In the genomic region with DNA sequence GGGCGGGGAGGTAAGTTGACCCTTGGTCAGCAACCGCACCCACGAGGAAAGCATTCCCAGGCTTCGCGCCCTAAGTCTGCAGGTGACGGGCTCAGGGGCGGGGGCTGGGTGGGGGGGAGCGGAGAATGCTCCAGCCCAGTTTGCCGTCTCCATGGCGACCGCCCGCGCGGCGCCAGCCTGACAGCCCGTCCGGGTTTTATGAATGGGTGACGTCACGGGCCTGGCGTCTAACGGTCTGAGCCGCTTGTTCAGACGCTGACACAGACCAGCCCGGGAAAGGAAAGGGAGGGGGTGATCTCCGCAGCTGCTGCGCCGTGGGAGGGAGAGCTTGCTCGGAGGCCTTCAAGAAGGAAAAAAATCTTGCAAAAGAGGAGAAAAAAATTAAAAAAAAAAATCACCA, we compare ENCODE assay signal across 8 mouse cellular contexts. TPM values are rescaled to one million over a fixed set of nuclear protein-coding genes. Genes with fewer than 3 reads are reported as not detected.
DNase-seq lines count a peak whose midpoint lies in the region; ATAC-seq lines count a peak whose summit lies in the region.

No protein-coding gene starts in this region.

- peak overlapping the region; percentile 82 for H3K27ac ChIP-seq in hindbrain, embryonic 12.5 days

- H3K4me1 ChIP-seq in hindbrain, embryonic 12.5 days: peaks cover 49% of the 10 kb centered on the region

- H3K9me3 ChIP-seq in hindbrain, embryonic 12.5 days (replicated peaks): no peaks in the 10 kb centered on the region

- peak; percentile 43 for DNase-seq in MEL-GATA-1-ER (ENCODE audit: extremely low read depth, low read depth)
- peak; percentile 70 for DNase-seq in cerebellum, adult 8-10 months
- peak; percentile 94 for DNase-seq in frontal cortex, postnatal 10 days (ENCODE audit: low spot score in 2 of 2)
- peak; percentile 88 to 96 for DNase-seq in layer of hippocampus, postnatal 14 days (ENCODE audit: low spot score in 2 of 2)
- peak; percentile 98 for DNase-seq in lung, postnatal 10 days
- peak; percentile 99 for DNase-seq in retina, embryonic 14.5 days (ENCODE audit: low spot score)
- DNase-seq in urinary bladder, adult 18-20 months (ENCODE audit: low spot score in 2 of 2): peak; percentile 90 to 98

- no peaks in the 10 kb centered on the region for H3K27me3 ChIP-seq in hindbrain, embryonic 12.5 days

- peak; percentile 87 for ATAC-seq in hindbrain, embryonic 12.5 days (ENCODE audit: low FRiP score)

- H3K36me3 ChIP-seq in hindbrain, embryonic 12.5 days: no peaks in the 10 kb centered on the region

- H3K9ac ChIP-seq in hindbrain, embryonic 12.5 days: peak overlapping the region; percentile 55

- peak overlapping the region; percentile 65 for H3K4me2 ChIP-seq in hindbrain, embryonic 12.5 days (replicated peaks)

- 2% methylated on average over 28 of the region's 28 CpGs for WGBS in hindbrain, embryonic 12.5 days

- H3K4me3 ChIP-seq in hindbrain, embryonic 12.5 days: peak overlapping the region; percentile 49

RNA-seq across cellular contexts. Expression of gene Id1, which starts 1.1 kb away (rescaled TPM):
- polyA plus RNA-seq in hindbrain, embryonic 12.5 days (2016; fragmentation: Nextera tagmentation; extraction: Ambion mirVana): 157 and 159 TPM in 2 replicates
- total RNA-seq in layer of hippocampus, postnatal 14 days (2021): 10 to 100 TPM; 32.9 to 35.8 TPM

RNA-seq across cellular contexts. Expression of gene Cox4i2, which starts 19.0 kb away (rescaled TPM):
- 5.0 and 5.3 TPM in 2 replicates for polyA plus RNA-seq in hindbrain, embryonic 12.5 days (2016; fragmentation: Nextera tagmentation; extraction: Ambion mirVana)
- total RNA-seq in layer of hippocampus, postnatal 14 days (2021): 1 to 10 TPM; 2.9 to 3.6 TPM

RNA-seq across cellular contexts. Expression of gene Mcts2, which starts 48.1 kb away (rescaled TPM):
- 34.9 and 40.5 TPM in 2 replicates for polyA plus RNA-seq in hindbrain, embryonic 12.5 days (2016; fragmentation: Nextera tagmentation; extraction: Ambion mirVana)
- 10 to 100 TPM; 25.4 to 25.7 TPM for total RNA-seq in layer of hippocampus, postnatal 14 days (2021)

Comparison
In these comparisons a context has a peak if more than half of its experiments do, and no peak if none do; other contexts are left out.
1. Peak in every context shown above with its lines: DNase-seq, ATAC-seq, H3K4me3 ChIP-seq and H3K27ac ChIP-seq.
2. DNase-seq: peak in every context shown above with its lines; median percentile 99 in retina, embryonic 14.5 days; 98 in lung, postnatal 10 days; 94 in frontal cortex, postnatal 10 days; 94 in urinary bladder, adult 18-20 months; 92 in layer of hippocampus, postnatal 14 days; 70 in cerebellum, adult 8-10 months; 43 in MEL-GATA-1-ER.